Mouse (Mus musculus) lung, postnatal 0 days (tissue): ENCODE results near the gene Cisd2. TPM values are rescaled to one million over a fixed set of nuclear protein-coding genes. Genes with fewer than 3 reads are reported as not detected.

ENCODE experiments used
- ATAC-seq: fragments of 200-750 bp; cut with Nextera tagmentation; 2 replicates; pipeline ENCODE4 v1.8.0; 2017; ENCODE audit warnings: moderate library complexity
- DNase-seq: peaks from one replicate; pipeline ENCODE4 v3.0.0-alpha.2; 2016; ENCODE audit warnings: low spot score
- H3K27ac ChIP-seq: fragments of 300-500 bp; sonication (generic); 2 replicates; pipeline ENCODE4 v1.5.1; 2014; ENCODE audit warnings: antibody characterized with exemption, mild to moderate bottlenecking, low read length, mixed read lengths
- H3K27me3 ChIP-seq: fragments of 300-500 bp; sonication (generic); replicated peaks from 2 replicates; pipeline ENCODE4 v1.6.1; 2014; ENCODE audit warnings: low read length, mixed read lengths; ENCODE audit not compliant: insufficient read depth
- H3K36me3 ChIP-seq: fragments of 300-500 bp; sonication (generic); 2 replicates; pipeline ENCODE4 v1.6.1; 2014; ENCODE audit warnings: low read length, mixed read lengths; ENCODE audit not compliant: insufficient read depth
- H3K4me1 ChIP-seq: fragments of 300-500 bp; sonication (generic); 2 replicates; pipeline ENCODE4 v1.6.1; 2014; ENCODE audit warnings: antibody characterized with exemption, low read depth, low read length, mixed read lengths; ENCODE audit not compliant: insufficient read depth
- H3K4me2 ChIP-seq: fragments of 300-500 bp; sonication (generic); replicated peaks from 2 replicates; pipeline ENCODE4 v1.6.1; 2014; ENCODE audit warnings: low read depth, mild to moderate bottlenecking, low read length, moderate library complexity, mixed read lengths
- H3K4me3 ChIP-seq: fragments of 300-500 bp; sonication (generic); 2 replicates; pipeline ENCODE4 v1.5.1; 2014; ENCODE audit warnings: low read depth, low read length
- H3K9ac ChIP-seq: fragments of 300-500 bp; sonication (generic); replicated peaks from 2 replicates; pipeline ENCODE4 v1.6.1; 2014; ENCODE audit warnings: low read depth, mild to moderate bottlenecking
- H3K9me3 ChIP-seq: fragments of 300-500 bp; sonication (generic); 2 replicates; pipeline ENCODE4 v1.6.1; 2016; ENCODE audit warnings: low read length, mixed read lengths
- CTCF ChIP-seq: IDR thresholded peaks from 2 replicates; pipeline ENCODE4 v1.5.1; 2016; ENCODE audit warnings: antibody characterized with exemption, mild to moderate bottlenecking
- EP300 ChIP-seq: IDR thresholded peaks from 2 replicates; pipeline ENCODE4 v1.6.1; 2016; ENCODE audit warnings: antibody characterized with exemption, mild to moderate bottlenecking, control low read depth
- WGBS: fragments of 180-500 bp; shearing (Covaris S2); extraction: QIAGEN DNeasy Blood & Tissue Kit; methylation state at CpG from one replicate; pipeline ENCODE4 v1.1.7; 2014; 5-methylcytosine and 5-hydroxymethylcytosine counted together
- polyA plus RNA-seq: library from polyadenylated mRNA; unstranded; fragments of >200 nt; fragmentation: Nextera tagmentation; extraction: Ambion mirVana; gene quantifications from 2 replicates; pipeline ENCODE4 v1.2.1, GENCODE M21; 2015

The Cisd2 gene
- polyA plus RNA-seq, 1 experiment from 2014 or later = 34.8 TPM

DNA sequence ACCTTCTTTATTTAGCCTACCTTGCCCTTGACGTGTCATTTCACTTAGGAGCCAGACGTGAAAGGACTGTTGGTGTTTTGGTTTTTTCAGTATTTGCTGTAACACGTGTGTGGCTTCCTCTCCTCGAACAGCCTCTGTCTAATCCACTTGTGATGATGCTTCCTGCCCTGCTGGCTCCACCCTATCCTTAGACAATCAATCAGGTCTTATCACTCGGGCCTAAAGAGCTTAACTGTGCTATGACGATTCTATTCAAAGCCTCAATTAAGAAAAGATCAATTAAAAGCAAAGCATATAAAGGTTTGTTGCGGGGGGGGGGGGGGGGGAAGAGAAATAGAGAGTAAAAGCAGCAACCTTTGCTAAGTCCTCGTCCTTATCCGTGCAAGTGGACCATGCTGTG is 16.4 kb downstream of the Cisd2 start:
- 55% methylated on average over 9 of the region's 9 CpGs for WGBS
- H3K27ac ChIP-seq = no peak overlapping the region
- H3K9me3 ChIP-seq = no peaks in the 10 kb centered on the region
- H3K36me3 ChIP-seq = no peaks in the 10 kb centered on the region
- H3K4me1 ChIP-seq = no peaks in the 10 kb centered on the region
- no peak for ATAC-seq
- no peak overlapping the region for H3K9ac ChIP-seq
- DNase-seq = no peak
- no peak overlapping the region for H3K4me3 ChIP-seq
- no peak overlapping the region for H3K4me2 ChIP-seq
- TF ChIP-seq EP300 (no peak), CTCF (no peak)
- no peaks in the 10 kb centered on the region for H3K27me3 ChIP-seq

GRCm38 (mm10) chr3:135404599-135404998 is 19.1 kb downstream of the Cisd2 start:
- Histone ChIP-seq H3K9me3 (no peaks in the 10 kb centered on the region), H3K9ac (no peak overlapping the region), H3K27me3 (no peaks in the 10 kb centered on the region), H3K4me3 (no peak overlapping the region), H3K4me2 (no peak overlapping the region), H3K4me1 (no peaks in the 10 kb centered on the region), H3K27ac (no peak overlapping the region), H3K36me3 (no peaks in the 10 kb centered on the region)
- 0 out of 2 replicates have a peak, but pooled peaks have one; percentile 2 for TF ChIP-seq CTCF
- no peak for TF ChIP-seq EP300
- DNase-seq = no peak
- 71% methylated on average over 4 of the region's 4 CpGs for WGBS
- no peak for ATAC-seq

- ATAC-seq (no peak), DNase-seq (no peak)
- H3K27ac ChIP-seq = no peak overlapping the region
- no peaks in the 10 kb centered on the region for H3K36me3 ChIP-seq
- WGBS = 78% methylated on average over 5 of the region's 5 CpGs
- H3K4me2 ChIP-seq = no peak overlapping the region
- no peaks in the 10 kb centered on the region for H3K9me3 ChIP-seq
- H3K4me3 ChIP-seq = no peak overlapping the region
- no peaks in the 10 kb centered on the region for H3K27me3 ChIP-seq
- peak; percentile 45 for TF ChIP-seq CTCF
- TF ChIP-seq EP300 = no peak
- no peak overlapping the region for H3K9ac ChIP-seq
- H3K4me1 ChIP-seq = no peaks in the 10 kb centered on the region
These were observed 19.9 kb downstream of the Cisd2 start for GRCm38 (mm10) chr3:135403856-135404255.

GRCm38 (mm10) chr3:135403211-135403610 is 20.5 kb downstream of the Cisd2 start:
- Histone ChIP-seq H3K4me3 (no peak overlapping the region), H3K4me1 (no peaks in the 10 kb centered on the region), H3K36me3 (no peaks in the 10 kb centered on the region), H3K27me3 (no peaks in the 10 kb centered on the region), H3K27ac (no peak overlapping the region), H3K9me3 (no peaks in the 10 kb centered on the region), H3K9ac (no peak overlapping the region), H3K4me2 (no peak overlapping the region)
- TF ChIP-seq CTCF = no peak
- TF ChIP-seq EP300 = no peak
- 87% methylated on average over 9 of the region's 9 CpGs for WGBS
- no peak for ATAC-seq
- DNase-seq = no peak

DNA sequence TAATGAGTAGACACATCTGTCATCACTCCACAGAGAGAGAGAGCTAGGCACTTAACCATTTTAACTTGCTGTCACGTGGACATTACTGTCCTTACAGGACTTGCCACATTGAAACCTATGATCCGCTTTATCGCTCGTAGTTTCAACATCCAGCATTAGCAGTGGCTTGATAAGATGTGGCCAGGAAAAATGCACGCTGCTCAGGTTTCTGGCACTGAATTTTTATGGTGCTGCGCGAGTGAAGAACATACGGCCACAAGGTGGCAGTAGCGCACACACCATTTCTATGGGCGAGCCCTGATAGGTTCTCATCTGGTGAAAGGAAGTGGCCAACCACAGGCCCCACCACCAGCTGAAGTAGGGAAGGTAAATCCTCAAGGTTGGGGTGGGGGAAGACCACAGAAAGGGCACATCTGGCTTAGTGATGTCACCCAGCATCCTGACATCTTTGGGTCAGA is 21.5 kb downstream of the Cisd2 start:
- no peak overlapping the region for H3K4me3 ChIP-seq
- 2% methylated on average over 10 of the region's 10 CpGs for WGBS
- DNase-seq (peak; percentile 90), ATAC-seq (peak; percentile 87)
- no peaks in the 10 kb centered on the region for H3K27me3 ChIP-seq
- H3K9me3 ChIP-seq = no peaks in the 10 kb centered on the region
- TF ChIP-seq CTCF (peak; percentile 93), EP300 (no peak)
- H3K36me3 ChIP-seq = no peaks in the 10 kb centered on the region
- H3K4me2 ChIP-seq = no peak overlapping the region
- no peaks in the 10 kb centered on the region for H3K4me1 ChIP-seq
- no peak overlapping the region for H3K9ac ChIP-seq
- H3K27ac ChIP-seq = no peak overlapping the region

DNA sequence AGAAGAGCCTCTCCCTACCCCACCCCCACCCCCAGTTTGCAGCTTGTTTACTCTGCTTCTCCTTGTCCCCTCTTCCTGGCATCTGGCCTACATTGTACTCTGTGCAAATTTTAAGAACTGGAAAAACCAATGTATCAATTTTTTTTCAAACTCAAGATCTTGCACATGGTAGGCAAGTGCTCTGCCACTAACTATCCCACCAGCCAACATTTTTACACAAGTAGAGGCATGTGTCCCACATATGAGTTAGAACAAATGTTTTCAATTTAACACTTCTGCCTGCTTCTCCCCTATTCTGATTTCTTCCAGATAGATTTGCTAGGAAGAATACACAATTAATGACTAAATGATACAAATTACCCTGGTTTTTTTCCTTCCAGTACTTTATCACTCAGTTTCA is 26.6 kb downstream of the Cisd2 start:
- Histone ChIP-seq H3K4me3 (no peak overlapping the region), H3K9me3 (no peaks in the 10 kb centered on the region), H3K4me2 (no peak overlapping the region), H3K27ac (no peak overlapping the region), H3K27me3 (no peaks in the 10 kb centered on the region), H3K4me1 (no peaks in the 10 kb centered on the region), H3K9ac (no peak overlapping the region), H3K36me3 (no peaks in the 10 kb centered on the region)
- DNase-seq (no peak), ATAC-seq (no peak)
- TF ChIP-seq EP300 = no peak
- TF ChIP-seq CTCF = no peak

DNA sequence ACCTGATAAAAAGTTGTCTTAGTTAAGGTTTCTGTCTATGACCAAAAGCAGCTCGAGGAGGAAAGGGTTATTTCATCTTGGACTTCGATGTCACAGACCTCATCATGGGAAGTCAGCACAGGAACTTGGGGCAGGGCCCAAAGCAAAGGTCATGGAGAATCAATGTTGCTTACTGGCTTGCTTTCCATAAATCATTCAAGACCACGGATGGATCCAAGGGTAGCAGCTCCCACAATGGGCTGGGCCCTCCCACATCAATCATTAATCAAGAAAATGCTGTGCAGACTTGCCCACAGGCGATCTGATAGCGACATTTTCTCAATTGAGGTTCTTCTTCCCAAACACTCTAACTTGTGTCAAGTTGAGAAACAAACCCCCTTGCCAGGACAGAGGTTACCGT is 27.6 kb downstream of the Cisd2 start:
- WGBS = 41% methylated on average over 6 of the region's 6 CpGs
- Histone ChIP-seq H3K9ac (no peak overlapping the region), H3K4me2 (no peak overlapping the region), H3K27ac (no peak overlapping the region), H3K4me1 (no peaks in the 10 kb centered on the region), H3K27me3 (no peaks in the 10 kb centered on the region), H3K9me3 (no peaks in the 10 kb centered on the region), H3K4me3 (no peak overlapping the region), H3K36me3 (no peaks in the 10 kb centered on the region)
- no peak for ATAC-seq
- TF ChIP-seq EP300 = no peak
- TF ChIP-seq CTCF = no peak
- DNase-seq = no peak
